Mouse (Mus musculus) lung, postnatal 10 days (tissue): ENCODE data around the gene Arhgef18.

Experiments
- DNase-seq: peaks from one replicate; pipeline ENCODE4 v3.0.0; 2021

The Arhgef18 gene

DNA sequence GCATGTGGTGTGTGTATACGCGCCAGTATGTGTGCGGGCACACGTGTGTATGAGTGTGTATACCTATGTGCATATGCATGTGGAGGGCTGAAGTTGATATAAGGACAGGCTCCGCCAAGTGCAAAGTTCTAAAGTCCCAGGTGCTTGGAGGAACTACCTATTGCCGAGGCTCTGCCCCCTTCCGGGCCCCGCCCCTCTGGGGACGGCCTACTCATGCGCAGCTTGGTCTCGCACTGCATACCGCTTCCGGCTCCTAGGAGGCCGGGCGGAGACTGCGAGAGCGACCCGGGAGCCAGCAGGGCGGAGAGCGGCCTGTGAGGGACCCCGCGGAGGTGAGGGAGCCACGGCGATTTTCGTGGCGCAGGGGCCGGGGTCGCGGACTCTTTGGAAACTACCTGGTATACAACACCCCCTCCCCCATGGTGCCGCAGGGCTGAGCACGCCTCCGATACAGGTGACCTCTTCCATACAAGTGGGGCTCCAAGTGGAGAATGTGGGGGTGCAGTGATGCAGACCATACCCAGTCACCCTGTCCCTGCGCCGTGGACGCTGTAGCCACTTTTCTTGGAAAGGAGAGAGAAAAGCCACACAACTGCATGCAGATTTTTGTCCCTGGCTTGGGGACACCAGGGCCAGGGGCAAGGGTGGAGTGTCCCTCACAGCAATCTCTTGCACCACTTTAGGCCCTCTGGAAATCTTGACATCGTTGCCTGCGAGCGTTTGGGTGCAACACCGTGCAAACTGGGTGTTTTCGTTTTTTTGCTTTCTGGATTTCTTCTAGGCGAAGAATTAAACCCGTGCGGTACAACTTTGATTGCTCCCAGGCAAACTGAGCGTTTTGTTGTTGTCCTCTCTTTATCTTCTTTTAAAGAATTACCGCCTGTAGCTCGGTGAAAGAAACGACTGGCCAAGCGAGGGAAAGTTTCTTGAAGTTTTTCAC lies at the start of gene Arhgef18:
TSS of gene Arhgef18 (plus strand) at position 236 of the 940 bp plus-strand sequence.
- DNase-seq, result peak; percentile 94

DNA sequence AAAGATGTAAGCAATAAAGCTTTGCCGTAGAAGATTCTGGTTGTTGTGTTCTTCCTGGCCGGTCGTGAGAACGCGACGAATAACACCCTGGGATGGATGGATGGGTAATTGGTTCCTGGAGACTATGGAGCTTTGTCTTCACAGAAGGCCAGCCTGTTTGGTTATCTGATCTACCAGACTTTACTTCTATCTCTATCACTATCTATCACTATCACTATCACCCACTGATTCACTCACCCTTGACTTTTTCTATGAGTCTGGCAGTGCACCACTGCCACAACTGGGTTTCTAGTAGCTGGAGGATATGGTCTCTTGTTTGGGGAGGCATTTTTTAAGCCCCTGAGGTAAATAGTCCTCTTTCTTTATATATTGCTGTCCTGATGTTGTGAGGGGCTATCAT lies 47.5 kb upstream of the Arhgef18 start:
- no peak for DNase-seq

- DNase-seq, result no peak
These were observed 46.0 kb upstream of the Arhgef18 start for GRCm38 (mm10) chr8:3346691-3347413.

DNA sequence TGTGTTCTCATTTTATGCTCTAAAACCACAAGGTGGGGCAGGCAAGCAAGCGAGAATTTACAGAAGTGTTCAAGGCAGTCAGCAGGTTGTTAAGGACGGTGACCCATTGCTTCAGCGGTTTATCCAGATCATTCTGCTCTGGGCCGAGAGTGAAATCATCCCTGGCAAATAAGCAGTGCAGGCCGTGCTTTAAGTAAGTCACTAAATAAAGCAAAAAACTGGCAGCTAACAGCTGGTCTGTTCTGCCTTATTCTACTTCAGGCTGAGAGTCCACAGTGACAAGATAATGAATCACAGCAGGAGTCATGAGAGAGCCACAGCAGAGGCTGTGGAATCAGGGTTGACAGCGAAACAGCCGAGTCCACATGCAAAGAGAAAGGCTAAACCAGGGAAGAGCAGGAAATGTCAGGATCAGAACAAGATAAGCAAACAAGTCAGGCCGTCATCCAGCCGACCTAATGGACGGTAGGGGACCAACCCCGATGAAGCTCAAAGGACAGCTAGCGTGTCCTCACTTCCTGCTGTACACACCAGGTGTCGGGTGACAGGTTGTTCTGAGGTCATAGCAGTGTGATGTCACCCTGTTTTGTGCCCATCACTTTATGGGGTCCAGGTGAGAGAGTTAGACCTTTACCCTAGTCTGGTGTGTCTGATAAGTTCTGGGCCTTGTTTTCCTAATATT lies 44.5 kb upstream of the Arhgef18 start:
- DNase-seq, result no peak

- DNase-seq, result no peak
These were observed 42.1 kb upstream of the Arhgef18 start for GRCm38 (mm10) chr8:3350747-3351146.

DNA sequence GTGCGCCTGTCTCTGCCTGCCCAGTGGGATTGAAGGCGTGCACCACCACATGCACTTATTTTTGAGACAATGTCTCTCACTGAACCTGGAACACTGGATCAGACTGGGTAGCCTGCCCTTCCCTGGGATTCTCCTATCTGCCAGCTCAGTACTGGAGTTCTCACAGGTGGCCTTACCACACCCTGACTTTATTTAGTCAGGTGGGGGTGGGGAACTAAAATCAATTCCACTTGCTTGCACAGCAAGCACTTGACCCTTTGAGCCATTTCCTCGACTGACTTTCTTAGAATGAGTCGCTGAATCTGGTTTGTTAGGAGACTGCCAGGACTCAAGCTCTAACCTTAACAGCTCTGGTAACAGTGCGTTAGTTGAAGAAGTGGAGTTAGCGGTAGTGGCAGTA lies 40.1 kb upstream of the Arhgef18 start:
- DNase-seq, result no peak

DNA sequence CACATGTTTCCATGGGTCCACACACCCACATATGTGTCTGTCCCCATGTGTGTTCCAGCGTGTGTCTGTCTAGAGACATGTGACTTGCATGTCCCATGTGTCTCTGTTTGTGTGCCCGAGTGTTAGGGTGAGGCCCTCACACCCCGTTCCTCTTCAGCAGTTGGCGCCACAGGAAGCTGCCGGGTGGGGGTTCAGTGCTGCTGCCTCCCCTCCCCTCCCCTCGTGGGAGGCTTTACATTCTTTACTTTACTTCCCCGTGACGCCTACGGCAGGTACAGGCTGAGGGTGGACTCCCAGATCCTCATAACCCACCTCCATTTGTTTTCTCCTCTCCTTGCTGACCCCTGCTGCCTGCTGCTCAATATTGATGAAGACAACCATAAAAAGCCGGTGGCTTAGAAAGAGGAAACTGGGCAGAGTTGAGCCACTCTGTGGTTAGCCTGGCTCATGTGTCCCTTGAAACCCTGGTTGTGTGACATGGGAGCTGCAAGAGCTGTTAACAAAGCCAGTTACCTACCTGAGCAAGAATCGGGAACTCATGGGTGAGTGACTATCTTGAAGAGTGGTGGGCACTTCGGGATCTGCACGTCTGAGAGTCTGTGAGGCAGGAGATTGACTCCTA lies 39.5 kb upstream of the Arhgef18 start, which contains the start of gene A430078G23Rik:
TSS of gene A430078G23Rik (plus strand) at position 227 of the 622 bp plus-strand sequence.
- peak; percentile 25 for DNase-seq

DNA sequence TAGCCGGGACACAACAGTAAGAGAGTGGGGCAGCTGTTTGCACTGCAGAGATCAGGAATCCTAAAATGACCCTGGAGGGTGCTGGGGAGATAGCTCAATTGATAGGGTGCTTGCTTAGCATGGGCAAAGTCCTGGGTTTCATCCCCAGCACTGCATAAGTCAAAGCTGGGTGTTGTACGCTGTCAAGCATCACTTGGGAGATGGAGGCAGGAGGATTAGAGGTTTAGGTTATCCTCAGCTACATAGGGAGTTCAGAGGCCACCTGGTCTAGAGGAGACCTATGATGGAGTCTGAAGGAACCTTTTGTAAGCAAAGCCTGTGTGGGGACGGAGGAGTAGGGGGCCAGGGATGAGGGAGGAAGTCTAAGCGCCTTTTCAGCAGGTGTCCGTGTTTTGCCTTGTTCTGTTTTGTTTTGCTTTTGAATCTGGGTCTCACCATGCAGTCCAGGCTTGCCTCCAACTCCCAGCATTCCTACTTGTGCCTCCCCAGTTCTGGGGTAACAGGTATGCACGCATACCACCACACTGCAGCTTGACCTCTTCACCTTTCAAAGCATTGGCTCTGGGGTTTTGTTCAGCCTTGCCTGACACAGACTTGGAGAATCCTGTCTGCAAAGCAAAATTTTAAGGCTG lies 38.9 kb upstream of the Arhgef18 start:
- no peak for DNase-seq

GRCm38 (mm10) chr8:3354443-3354812 lies 38.4 kb upstream of the Arhgef18 start:
- peak; percentile 19 for DNase-seq

DNA sequence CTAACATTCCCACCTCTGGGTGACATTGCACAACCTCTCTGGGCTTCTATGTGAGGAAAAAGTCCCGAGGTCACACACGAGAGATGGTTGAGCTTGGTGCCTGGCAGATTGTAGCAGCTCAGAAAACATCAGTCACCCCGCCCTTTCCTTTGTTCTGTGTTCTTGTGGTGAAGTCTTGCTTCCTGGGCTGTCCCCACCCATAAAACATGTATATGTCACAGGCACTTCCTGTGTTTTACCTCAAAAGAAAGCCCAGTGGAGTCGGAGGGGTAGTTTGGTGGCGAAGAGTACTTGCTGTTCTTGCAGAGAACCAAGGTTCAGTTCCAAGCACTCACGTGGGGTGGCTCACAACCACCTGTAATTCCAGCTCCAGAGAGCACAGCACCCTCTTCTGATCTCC lies 37.2 kb upstream of the Arhgef18 start:
- peak; percentile 45 for DNase-seq

DNA sequence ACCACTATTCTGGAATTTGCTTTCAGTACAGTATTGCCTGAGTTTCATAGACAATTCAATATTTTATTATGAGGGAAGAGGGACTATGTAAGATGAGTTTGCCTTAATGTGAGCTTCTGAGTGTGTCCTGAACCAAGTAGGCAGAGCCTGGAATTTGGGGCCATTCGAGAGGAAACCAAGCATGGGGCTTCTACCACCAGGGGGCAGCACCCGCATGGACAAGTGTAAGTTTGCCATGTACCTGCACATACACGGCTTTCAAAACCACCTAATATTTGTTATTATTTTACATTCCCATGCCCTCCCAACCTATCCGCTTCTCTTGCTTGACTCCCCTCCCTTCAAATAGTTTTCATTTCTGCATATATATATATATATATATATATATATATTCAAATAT lies 34.7 kb upstream of the Arhgef18 start:
- DNase-seq, result peak; percentile 85

- no peak for DNase-seq
These were observed 25.7 kb upstream of the Arhgef18 start for GRCm38 (mm10) chr8:3367086-3367485.

- no peak for DNase-seq
These were observed 24.7 kb upstream of the Arhgef18 start for GRCm38 (mm10) chr8:3368091-3368490.

GRCm38 (mm10) chr8:3375748-3376147 lies 17.1 kb upstream of the Arhgef18 start:
- no peak for DNase-seq

DNA sequence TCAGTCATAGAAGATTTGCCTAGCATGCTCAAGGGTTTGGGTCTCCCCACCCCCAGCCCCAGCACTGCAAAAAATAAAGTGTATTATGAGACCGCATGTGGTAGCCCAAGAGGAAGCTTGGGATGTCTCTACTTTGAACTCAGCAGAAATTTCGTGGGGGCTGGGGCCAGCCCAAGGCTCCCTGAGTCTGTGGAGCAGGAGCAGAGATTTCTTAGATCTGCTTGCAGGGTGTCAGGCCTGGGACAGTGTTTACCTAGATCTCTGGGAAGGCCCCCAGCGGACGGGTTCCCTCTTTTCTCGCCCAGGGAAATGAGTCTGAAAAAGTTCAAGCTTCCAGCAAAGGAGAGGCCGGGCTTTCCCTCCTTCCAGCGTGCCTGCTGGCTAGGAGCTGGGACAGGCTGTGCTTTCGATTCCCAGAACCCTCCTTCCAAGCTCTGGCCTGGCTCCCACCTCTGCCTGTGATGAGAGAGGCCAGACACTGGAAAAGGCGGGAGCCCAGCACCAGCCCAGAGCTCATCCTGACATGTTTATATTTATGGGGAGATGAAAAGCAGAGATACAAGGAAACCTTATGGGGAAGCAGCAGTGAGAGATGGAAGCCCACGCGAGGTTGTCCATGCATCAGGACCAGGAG lies 16.0 kb upstream of the Arhgef18 start:
- peak; percentile 23 for DNase-seq

GRCm38 (mm10) chr8:3387286-3387685 lies 5.5 kb upstream of the Arhgef18 start:
- DNase-seq, result peak; percentile 76

- DNase-seq, result no peak
These were observed 4.0 kb upstream of the Arhgef18 start for GRCm38 (mm10) chr8:3388591-3389338.

- DNase-seq, result no peak
These were observed 3.3 kb upstream of the Arhgef18 start for GRCm38 (mm10) chr8:3389506-3389905.

- no peak for DNase-seq
These were observed 513 bp upstream of the Arhgef18 start for GRCm38 (mm10) chr8:3392293-3392692.

DNA sequence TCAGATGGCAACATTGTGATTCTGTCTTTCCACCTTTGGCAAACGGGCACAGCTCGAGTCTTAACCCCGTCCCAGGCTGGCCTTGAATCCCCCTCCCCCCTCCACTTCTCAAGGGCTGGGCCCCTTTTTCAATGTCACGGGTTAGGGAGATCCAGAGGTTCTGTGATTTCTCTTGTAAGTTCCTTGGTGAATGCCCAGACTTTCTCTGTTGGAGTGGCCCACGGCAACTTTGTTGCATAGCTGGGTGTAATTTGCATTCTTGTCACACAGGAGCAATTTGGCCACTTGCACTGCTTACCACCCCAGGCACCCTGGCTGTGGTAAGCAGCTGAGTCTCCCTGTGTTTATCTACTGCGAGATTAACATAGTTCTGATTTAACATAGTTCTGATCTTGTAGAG lies 1.8 kb downstream of the Arhgef18 start:
- DNase-seq, result peak; percentile 10

DNA sequence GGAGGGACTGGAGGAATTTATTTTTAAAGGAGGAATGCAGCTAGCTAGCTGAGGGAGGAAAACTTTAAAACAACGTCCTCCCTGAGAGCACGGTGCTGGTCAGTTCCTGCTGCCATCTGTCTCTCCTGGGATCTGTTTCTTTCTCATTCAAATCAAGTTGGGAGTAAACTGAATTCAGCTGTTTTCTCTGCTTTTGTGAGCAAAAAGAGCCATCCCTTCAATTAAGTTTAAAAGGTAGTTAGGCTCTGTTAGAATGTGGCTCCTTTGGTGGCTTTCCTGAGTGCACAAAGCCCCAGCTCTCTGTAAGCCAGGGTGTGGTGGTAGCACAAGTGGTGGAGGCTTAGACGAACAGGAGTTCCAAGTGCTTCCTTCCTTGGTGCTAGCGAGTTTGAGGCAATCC lies 2.4 kb downstream of the Arhgef18 start:
- no peak for DNase-seq
